Comparison of ENCODE assay signal across 7 mouse cellular contexts in genomic region chr10:5922294-5922828, GRCm38 (mm10). TPM values are rescaled to one million over a fixed set of nuclear protein-coding genes. Genes with fewer than 3 reads are reported as not detected.
DNase-seq lines count a peak whose midpoint lies in the region; ATAC-seq lines count a peak whose summit lies in the region.

Gene Rgs17 (minus strand): TSS chr10:5922400.

- H3K4me2 ChIP-seq in forebrain, embryonic 16.5 days (ENCODE audit: low read length), result peak within 1 kb of the TSS; percentile 86
- H3K4me2 ChIP-seq in midbrain, embryonic 11.5 days, result peak within 1 kb of the TSS; percentile 97
- H3K4me2 ChIP-seq in stomach, embryonic 16.5 days (ENCODE audit: low read depth, low read length), result peak within 1 kb of the TSS; percentile 95

- H3K9me3 ChIP-seq in forebrain, embryonic 16.5 days (ENCODE audit: control insufficient read depth, low read length), result no peaks in the 10 kb centered on the region
- no peaks in the 10 kb centered on the region for H3K9me3 ChIP-seq in midbrain, embryonic 11.5 days (ENCODE audit: control insufficient read depth, low read length)
- H3K9me3 ChIP-seq in stomach, embryonic 16.5 days (replicated peaks; ENCODE audit: control insufficient read depth, low read length), result no peaks in the 10 kb centered on the region

- no peaks in the 10 kb centered on the region for H3K36me3 ChIP-seq in forebrain, embryonic 16.5 days (ENCODE audit: control insufficient read depth, insufficient read depth)
- no peaks in the 10 kb centered on the region for H3K36me3 ChIP-seq in midbrain, embryonic 11.5 days (ENCODE audit: control insufficient read depth, insufficient read depth, low read length)
- no peaks in the 10 kb centered on the region for H3K36me3 ChIP-seq in stomach, embryonic 16.5 days (ENCODE audit: control insufficient read depth, insufficient read depth, low read length)

- peak; percentile 96 for ATAC-seq in forebrain, embryonic 16.5 days
- ATAC-seq in midbrain, embryonic 11.5 days (ENCODE audit: low FRiP score), result peak; percentile 94
- ATAC-seq in stomach, embryonic 16.5 days (ENCODE audit: insufficient read depth, low FRiP score), result peak; percentile 92

- H3K27ac ChIP-seq in forebrain, embryonic 16.5 days (ENCODE audit: low read length), result peak within 1 kb of the TSS; percentile 63
- H3K27ac ChIP-seq in midbrain, embryonic 11.5 days (ENCODE audit: low read depth, low read length), result 0 out of 2 replicates have a peak within 1 kb of the TSS, but pooled peaks have one; percentile 11
- no peak within 1 kb of the TSS for H3K27ac ChIP-seq in stomach, embryonic 16.5 days (ENCODE audit: low read length)

- peak within 1 kb of the TSS; percentile 90 for H3K9ac ChIP-seq in forebrain, embryonic 16.5 days (replicated peaks; ENCODE audit: low read depth, low read length)
- H3K9ac ChIP-seq in midbrain, embryonic 11.5 days (ENCODE audit: low read length), result peak within 1 kb of the TSS; percentile 68
- H3K9ac ChIP-seq in stomach, embryonic 16.5 days (ENCODE audit: low read length), result peak within 1 kb of the TSS; percentile 75

- H3K4me3 ChIP-seq in forebrain, embryonic 16.5 days (replicated peaks; ENCODE audit: low read length), result peak within 1 kb of the TSS; percentile 95
- H3K4me3 ChIP-seq in midbrain, embryonic 11.5 days (ENCODE audit: low read depth, low read length), result peak within 1 kb of the TSS; percentile 57
- peak within 1 kb of the TSS; percentile 69 for H3K4me3 ChIP-seq in stomach, embryonic 16.5 days (replicated peaks; ENCODE audit: low read length)

- peaks cover 11% of the 10 kb centered on the region for H3K4me1 ChIP-seq in forebrain, embryonic 16.5 days (replicated peaks; ENCODE audit: control insufficient read depth, insufficient read depth, low read length)
- peaks cover 2% of the 10 kb centered on the region; the same call in 1 of the 2 replicates for H3K4me1 ChIP-seq in midbrain, embryonic 11.5 days (ENCODE audit: control insufficient read depth, insufficient read depth, low read length)
- H3K4me1 ChIP-seq in stomach, embryonic 16.5 days (ENCODE audit: control insufficient read depth, insufficient read depth, low read length), result 0 out of 2 replicates have a peak, but pooled peaks cover 8% of the 10 kb centered on the region

- DNase-seq in ZHBTc4 (ENCODE audit: low read depth, low spot score), result peak; percentile 88
- DNase-seq in cerebellum, adult 11-12 months, result peak; percentile 70
- DNase-seq in heart, postnatal 36 days, result peak; percentile 29 to 38
- DNase-seq in left cerebral cortex, adult 9 months (ENCODE audit: low spot score in 2 of 2), result peak; percentile 49 to 71
- DNase-seq in midbrain, embryonic 11.5 days (ENCODE audit: low spot score, missing footprints), result peak; percentile 96

- WGBS in forebrain, embryonic 16.5 days, result under 1% methylated on average over 23 of the region's 35 CpGs
- WGBS in midbrain, embryonic 11.5 days, result under 1% methylated on average over 18 of the region's 35 CpGs
- WGBS in stomach, embryonic 16.5 days, result under 1% methylated on average over 23 of the region's 35 CpGs

- no peaks in the 10 kb centered on the region for H3K27me3 ChIP-seq in forebrain, embryonic 16.5 days (replicated peaks; ENCODE audit: control insufficient read depth, insufficient read depth, low read length)
- no peaks in the 10 kb centered on the region; the same call in 1 of the 2 replicates for H3K27me3 ChIP-seq in midbrain, embryonic 11.5 days (ENCODE audit: control insufficient read depth, insufficient read depth, low read length)
- no peaks in the 10 kb centered on the region; the same call in 1 of the 2 replicates for H3K27me3 ChIP-seq in stomach, embryonic 16.5 days (ENCODE audit: control insufficient read depth, insufficient read depth, low read length)

- intact Hi-C loops in heart, postnatal 36 days (cut with DNase I), result no loop called here

RNA-seq across cellular contexts. Expression of gene Rgs17, which starts in this region (rescaled TPM):
- 14.0 and 19.5 TPM in 2 replicates for polyA plus RNA-seq in forebrain, embryonic 16.5 days (2015; fragmentation: Nextera tagmentation; extraction: Ambion mirVana)
- under 1 TPM; 0.61 to 0.62 TPM for total RNA-seq in heart, postnatal 36 days (2021)
- polyA plus RNA-seq in midbrain, embryonic 11.5 days (2014; fragmentation: Nextera tagmentation; extraction: Ambion mirVana), result 2.6 and 3.0 TPM in 2 replicates
- polyA plus RNA-seq in stomach, embryonic 16.5 days (2015; fragmentation: Nextera tagmentation; extraction: Ambion mirVana), result 3.2 and 4.8 TPM in 2 replicates

Comparison
In these comparisons a context has a peak if more than half of its experiments do, and no peak if none do; other contexts are left out.
1. Peak in DNase-seq in heart, postnatal 36 days; RNA of the gene not detected or under 1 TPM.
2. DNase-seq: peak in every context shown above with its lines; median percentile 96 in midbrain, embryonic 11.5 days; 88 in ZHBTc4; 70 in cerebellum, adult 11-12 months; 60 in left cerebral cortex, adult 9 months; 34 in heart, postnatal 36 days.